Mouse (Mus musculus): ENCODE results near the gene Rhox3a. TPM values are rescaled to one million over a fixed set of nuclear protein-coding genes. Genes with fewer than 3 reads are reported as not detected.
"Not testable (repeated sequence)": the region's sequence is repeated elsewhere in the genome, so short reads cannot be mapped to it uniquely, and the experiment has no call there.

The Rhox3a gene
- polyA plus RNA-seq (2015; fragmentation: Nextera tagmentation; extraction: Ambion mirVana) = not detected in 2 replicates

DNA sequence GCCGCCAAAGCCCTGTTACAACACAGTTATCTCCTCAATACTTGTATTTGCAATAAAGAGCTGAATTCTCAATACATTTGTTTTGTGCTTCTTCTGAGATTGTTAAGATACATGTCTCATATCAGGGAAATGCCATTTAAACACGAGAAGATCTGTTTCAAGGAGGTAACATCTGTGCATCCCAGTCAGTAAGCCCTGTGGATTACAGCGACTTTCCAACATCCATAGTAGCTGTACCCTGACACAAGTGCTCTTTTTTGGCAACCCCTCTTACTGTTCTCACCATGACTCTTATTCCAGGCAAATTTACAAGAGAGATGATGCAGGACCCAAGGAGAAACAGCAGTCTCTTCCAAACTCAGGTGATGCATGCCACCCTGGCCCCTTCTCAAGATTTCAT is at the start of gene Rhox3a:
TSS of gene Rhox3a (plus strand) at position 301 of the 400 bp plus-strand sequence.
- H3K4me1 ChIP-seq (replicated peaks; ENCODE audit: control insufficient read depth, insufficient read depth, low read length); ATAC-seq; H3K4me2 ChIP-seq (ENCODE audit: low read length); H3K27me3 ChIP-seq (replicated peaks; ENCODE audit: control insufficient read depth, insufficient read depth, low read length); H3K4me3 ChIP-seq (replicated peaks; ENCODE audit: low read length); H3K9me3 ChIP-seq (ENCODE audit: control insufficient read depth, low read length); H3K9ac ChIP-seq (replicated peaks; ENCODE audit: low read depth, low read length); H3K36me3 ChIP-seq (ENCODE audit: control insufficient read depth, insufficient read depth); H3K27ac ChIP-seq (ENCODE audit: low read length): not testable (repeated sequence)
- WGBS = 100% methylated on average over 1 of the region's 3 CpGs

DNA sequence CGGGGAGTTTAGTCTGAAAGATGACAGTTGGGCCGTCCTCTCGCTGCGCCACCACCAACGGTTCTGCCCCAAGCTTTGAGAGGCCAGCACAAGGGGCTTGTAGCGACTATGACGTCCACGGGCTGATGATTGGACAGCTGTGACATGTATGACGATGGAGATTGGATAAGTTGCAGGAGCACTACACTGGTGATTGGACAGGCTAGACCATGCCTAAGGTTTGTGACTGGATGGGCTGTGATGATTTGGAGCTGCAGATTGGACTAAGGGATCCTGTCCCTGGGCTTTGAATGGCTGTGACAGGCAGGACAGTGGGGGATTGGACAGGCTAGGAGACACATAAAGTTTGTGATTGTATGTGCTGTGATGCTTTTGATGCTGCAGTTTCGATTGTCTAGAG is 38.8 kb upstream of the Rhox3a start, which contains the start of gene Gm9:
TSS of gene Gm9 (minus strand) at position 101 of the 400 bp plus-strand sequence.
- 89% methylated on average over 10 of the region's 10 CpGs for WGBS
- Histone ChIP-seq H3K27ac (ENCODE audit: low read length) (no peak within 1 kb of the TSS), H3K36me3 (ENCODE audit: control insufficient read depth, insufficient read depth) (no peaks in the 10 kb centered on the region), H3K9ac (replicated peaks; ENCODE audit: low read depth, low read length) (no peak within 1 kb of the TSS), H3K4me1 (replicated peaks; ENCODE audit: control insufficient read depth, insufficient read depth, low read length) (no peaks in the 10 kb centered on the region), H3K4me2 (ENCODE audit: low read length) (no peak within 1 kb of the TSS), H3K27me3 (replicated peaks; ENCODE audit: control insufficient read depth, insufficient read depth, low read length) (no peaks in the 10 kb centered on the region), H3K9me3 (ENCODE audit: control insufficient read depth, low read length) (no peaks in the 10 kb centered on the region), H3K4me3 (replicated peaks; ENCODE audit: low read length) (no peak within 1 kb of the TSS)
- no peak for ATAC-seq

- not testable (repeated sequence) for H3K27me3 ChIP-seq (replicated peaks; ENCODE audit: control insufficient read depth, insufficient read depth, low read length); H3K9ac ChIP-seq (replicated peaks; ENCODE audit: low read depth, low read length); H3K36me3 ChIP-seq (ENCODE audit: control insufficient read depth, insufficient read depth); ATAC-seq; H3K4me2 ChIP-seq (ENCODE audit: low read length); H3K9me3 ChIP-seq (ENCODE audit: control insufficient read depth, low read length); H3K27ac ChIP-seq (ENCODE audit: low read length); H3K4me1 ChIP-seq (replicated peaks; ENCODE audit: control insufficient read depth, insufficient read depth, low read length); H3K4me3 ChIP-seq (replicated peaks; ENCODE audit: low read length)
- 83% methylated on average over 1 of the region's 1 CpGs for WGBS
These were observed 27.6 kb upstream of the Rhox3a start, which contains the start of gene Rhox1 for GRCm38 (mm10) chrX:37222158-37222557. Rhox1 (minus strand) TSS chrX:37222258.

- not testable (repeated sequence) for H3K4me3 ChIP-seq (replicated peaks; ENCODE audit: low read length); H3K4me2 ChIP-seq (ENCODE audit: low read length); H3K4me1 ChIP-seq (replicated peaks; ENCODE audit: control insufficient read depth, insufficient read depth, low read length); H3K9me3 ChIP-seq (ENCODE audit: control insufficient read depth, low read length); H3K27me3 ChIP-seq (replicated peaks; ENCODE audit: control insufficient read depth, insufficient read depth, low read length); H3K9ac ChIP-seq (replicated peaks; ENCODE audit: low read depth, low read length); H3K36me3 ChIP-seq (ENCODE audit: control insufficient read depth, insufficient read depth); H3K27ac ChIP-seq (ENCODE audit: low read length); ATAC-seq
- no CpG with 5 or more reads among the region's 9 CpGs for WGBS
These were observed 5.0 kb upstream of the Rhox3a start, which contains the start of gene Rhox2a for GRCm38 (mm10) chrX:37244676-37245075. Rhox2a (plus strand) TSS chrX:37244976.

DNA sequence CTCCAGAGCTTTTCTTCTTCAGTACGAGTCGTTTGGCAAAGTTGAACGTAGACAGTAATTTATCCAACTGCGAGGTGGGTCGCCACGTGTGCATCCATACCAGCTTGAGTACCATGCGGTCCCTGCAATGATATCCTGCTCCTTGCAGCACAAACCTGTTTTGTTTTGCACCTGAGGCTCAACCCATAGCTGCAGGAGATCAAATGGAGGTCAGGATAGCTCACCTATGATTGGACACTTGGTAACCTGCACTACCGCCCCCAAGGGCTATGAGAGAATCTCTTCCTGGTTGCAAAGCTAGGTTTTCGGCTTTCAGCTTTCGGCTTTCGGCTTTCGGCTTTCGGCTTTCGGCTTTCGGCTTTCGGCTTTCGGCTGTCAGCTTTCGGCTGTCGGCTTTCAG is 15.3 kb downstream of the Rhox3a start, which contains the start of gene Rhox4a:
TSS of gene Rhox4a (plus strand) at position 301 of the 400 bp plus-strand sequence.
- H3K27me3 ChIP-seq (replicated peaks; ENCODE audit: control insufficient read depth, insufficient read depth, low read length); H3K4me2 ChIP-seq (ENCODE audit: low read length); H3K36me3 ChIP-seq (ENCODE audit: control insufficient read depth, insufficient read depth); H3K9me3 ChIP-seq (ENCODE audit: control insufficient read depth, low read length); H3K9ac ChIP-seq (replicated peaks; ENCODE audit: low read depth, low read length); H3K4me3 ChIP-seq (replicated peaks; ENCODE audit: low read length); ATAC-seq; H3K4me1 ChIP-seq (replicated peaks; ENCODE audit: control insufficient read depth, insufficient read depth, low read length); H3K27ac ChIP-seq (ENCODE audit: low read length): not testable (repeated sequence)
- 96% methylated on average over 7 of the region's 19 CpGs for WGBS

Other genes with a start within 250 kb of the Rhox3a start
- not detected in 2 replicates for gene Sowahd, start 201.1 kb upstream of the Rhox3a start, polyA plus RNA-seq (2015; fragmentation: Nextera tagmentation; extraction: Ambion mirVana)
- 261 and 301 TPM in 2 replicates for gene Rpl39, start 164.5 kb upstream of the Rhox3a start, polyA plus RNA-seq (2015; fragmentation: Nextera tagmentation; extraction: Ambion mirVana)
- 25.1 and 29.7 TPM in 2 replicates for gene Upf3b, start 139.6 kb upstream of the Rhox3a start, polyA plus RNA-seq (2015; fragmentation: Nextera tagmentation; extraction: Ambion mirVana)
- gene Nkap, start 123.1 kb upstream of the Rhox3a start, polyA plus RNA-seq (2015; fragmentation: Nextera tagmentation; extraction: Ambion mirVana) = 17.4 and 21.3 TPM in 2 replicates
- 0.15 TPM in 1 of 2 replicates, not detected in the other for gene Akap14, start 81.1 kb upstream of the Rhox3a start, polyA plus RNA-seq (2015; fragmentation: Nextera tagmentation; extraction: Ambion mirVana)
- 384 and 446 TPM in 2 replicates for gene Ndufa1, start 58.8 kb upstream of the Rhox3a start, polyA plus RNA-seq (2015; fragmentation: Nextera tagmentation; extraction: Ambion mirVana)
- 15.7 TPM in 2 replicates for gene Rnf113a1, start 58.7 kb upstream of the Rhox3a start, polyA plus RNA-seq (2015; fragmentation: Nextera tagmentation; extraction: Ambion mirVana)
- gene Gm9, start 38.9 kb upstream of the Rhox3a start, polyA plus RNA-seq (2015; fragmentation: Nextera tagmentation; extraction: Ambion mirVana) = not detected in 2 replicates
- gene Rhox1, start 27.7 kb upstream of the Rhox3a start, polyA plus RNA-seq (2015; fragmentation: Nextera tagmentation; extraction: Ambion mirVana) = not detected in 2 replicates
- not detected in 2 replicates for gene Rhox2a, start 4.9 kb upstream of the Rhox3a start, polyA plus RNA-seq (2015; fragmentation: Nextera tagmentation; extraction: Ambion mirVana)
- gene Rhox4a, start 15.4 kb downstream of the Rhox3a start, polyA plus RNA-seq (2015; fragmentation: Nextera tagmentation; extraction: Ambion mirVana) = not detected in 2 replicates
- not detected in 2 replicates for gene Rhox3a2, start 130.1 kb downstream of the Rhox3a start, polyA plus RNA-seq (2015; fragmentation: Nextera tagmentation; extraction: Ambion mirVana)
- gene Rhox4a2, start 140.9 kb downstream of the Rhox3a start, polyA plus RNA-seq (2015; fragmentation: Nextera tagmentation; extraction: Ambion mirVana) = not detected in 2 replicates
- not detected in 2 replicates for gene Rhox2b, start 162.1 kb downstream of the Rhox3a start, polyA plus RNA-seq (2015; fragmentation: Nextera tagmentation; extraction: Ambion mirVana)
- not detected in 2 replicates for gene Rhox4b, start 182.6 kb downstream of the Rhox3a start, polyA plus RNA-seq (2015; fragmentation: Nextera tagmentation; extraction: Ambion mirVana)
- not detected in 2 replicates for gene Rhox2c, start 203.8 kb downstream of the Rhox3a start, polyA plus RNA-seq (2015; fragmentation: Nextera tagmentation; extraction: Ambion mirVana)
- not detected in 2 replicates for gene Rhox3c, start 208.7 kb downstream of the Rhox3a start, polyA plus RNA-seq (2015; fragmentation: Nextera tagmentation; extraction: Ambion mirVana)
- not detected in 2 replicates for gene Rhox4c, start 230.4 kb downstream of the Rhox3a start, polyA plus RNA-seq (2015; fragmentation: Nextera tagmentation; extraction: Ambion mirVana)
- not detected in 2 replicates for gene Rhox2d, start 243.5 kb downstream of the Rhox3a start, polyA plus RNA-seq (2015; fragmentation: Nextera tagmentation; extraction: Ambion mirVana)

Measured in forebrain, embryonic 16.5 days (tissue).